Mouse (Mus musculus) megakaryocyte, adult 5-6 weeks (primary cell): Measurements from ENCODE around the gene Itgb5. TPM values are rescaled to one million over a fixed set of nuclear protein-coding genes. Genes with fewer than 3 reads are reported as not detected.

ENCODE experiments used
- ATAC-seq: 2 replicates; pipeline ENCODE4 v1.8.0; 2016; ENCODE audit warnings: mild to moderate bottlenecking, inconsistent platforms; ENCODE audit not compliant: poor library complexity, severe bottlenecking
- total RNA-seq, 2 experiments: library from RNA; stranded (forward) in 1 of 2; stranded (reverse) in 1 of 2; fragments of 153-499, 151-499 nt in 1 of 2; fragments of 221-1000, 200-1000 nt in 1 of 2; gene quantifications; 2 replicates each; pipeline versions ENCODE4 v1.2.3 to v1.2.4; 2015 to 2017

Itgb5 gene
- total RNA-seq, 2 experiments from 2014 or later: 11.8 to 17.2 TPM

- ATAC-seq: peak; percentile 13; the same call in 1 of the 2 replicates
Measured at GRCm38 (mm10) chr16:33830512-33831105, 1.1 kb downstream of the Itgb5 start.

DNA sequence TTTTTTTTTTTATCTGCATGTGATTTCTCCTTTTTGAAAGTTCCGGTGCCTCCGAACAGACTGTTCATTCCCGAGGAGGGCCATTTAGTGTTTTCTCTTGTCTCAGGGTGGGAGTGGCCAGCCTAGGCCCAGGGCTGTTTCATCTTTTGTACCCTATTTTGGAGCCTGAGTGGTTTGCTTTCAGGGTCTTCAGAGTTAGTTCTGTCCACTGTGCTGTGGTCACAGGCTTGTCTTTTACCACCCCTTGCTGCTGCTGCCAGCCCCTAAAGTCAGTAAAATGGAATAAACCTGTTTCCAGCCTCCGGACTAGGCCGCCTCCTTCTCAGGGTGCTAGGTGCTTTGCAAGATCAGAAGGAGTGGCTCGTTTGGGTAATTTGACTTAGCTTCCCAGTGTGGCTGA lies 2.6 kb downstream of the Itgb5 start:
- ATAC-seq: no peak

GRCm38 (mm10) chr16:33832728-33833428 lies 3.4 kb downstream of the Itgb5 start:
- no peak for ATAC-seq

GRCm38 (mm10) chr16:33833429-33833753 lies 3.9 kb downstream of the Itgb5 start:
- no peak for ATAC-seq

DNA sequence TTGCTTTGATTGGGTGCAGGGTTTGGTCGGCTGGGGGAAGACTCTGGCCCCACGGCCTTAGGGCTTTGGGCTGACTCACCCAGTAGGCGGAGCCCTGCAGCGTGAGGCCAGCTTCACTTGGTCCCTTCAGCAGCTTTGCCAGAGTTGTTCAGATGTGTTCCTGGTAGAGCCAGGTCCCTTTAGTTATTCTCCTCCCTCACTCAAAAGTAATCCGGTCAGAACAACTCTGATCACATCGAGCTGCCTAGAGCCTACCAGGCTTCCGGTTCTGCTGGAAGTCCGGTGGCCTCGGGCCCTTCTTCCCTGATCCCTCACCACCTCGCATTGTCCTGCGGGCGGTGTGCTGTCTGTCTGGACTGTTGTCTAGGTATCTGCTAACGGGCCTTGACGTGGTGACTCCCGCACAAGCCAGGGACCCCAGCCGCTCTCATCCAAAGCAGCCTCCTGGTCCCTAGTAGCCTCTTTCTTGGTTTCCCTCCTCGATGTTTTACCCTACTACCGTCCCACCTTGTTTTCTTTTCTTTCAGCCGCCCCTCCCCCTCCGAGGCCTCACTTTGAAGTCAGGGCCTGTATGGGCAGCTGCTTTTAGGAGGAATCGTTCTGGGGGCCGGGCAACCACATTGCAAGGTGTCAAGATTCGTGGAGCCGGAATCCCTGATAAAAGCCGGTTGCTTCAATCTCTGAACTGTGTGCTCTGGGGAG lies 4.5 kb downstream of the Itgb5 start:
- peak; percentile 46; the same call in 1 of the 2 replicates for ATAC-seq

- peak; percentile 78 for ATAC-seq
Measured at GRCm38 (mm10) chr16:33836676-33837075, 7.2 kb downstream of the Itgb5 start.

GRCm38 (mm10) chr16:33837191-33837590 lies 7.7 kb downstream of the Itgb5 start:
- ATAC-seq: no peak

- ATAC-seq: no peak
Measured at GRCm38 (mm10) chr16:33840616-33841015, 11.2 kb downstream of the Itgb5 start.

- no peak for ATAC-seq
Measured at GRCm38 (mm10) chr16:33842081-33842880, 12.8 kb downstream of the Itgb5 start.

DNA sequence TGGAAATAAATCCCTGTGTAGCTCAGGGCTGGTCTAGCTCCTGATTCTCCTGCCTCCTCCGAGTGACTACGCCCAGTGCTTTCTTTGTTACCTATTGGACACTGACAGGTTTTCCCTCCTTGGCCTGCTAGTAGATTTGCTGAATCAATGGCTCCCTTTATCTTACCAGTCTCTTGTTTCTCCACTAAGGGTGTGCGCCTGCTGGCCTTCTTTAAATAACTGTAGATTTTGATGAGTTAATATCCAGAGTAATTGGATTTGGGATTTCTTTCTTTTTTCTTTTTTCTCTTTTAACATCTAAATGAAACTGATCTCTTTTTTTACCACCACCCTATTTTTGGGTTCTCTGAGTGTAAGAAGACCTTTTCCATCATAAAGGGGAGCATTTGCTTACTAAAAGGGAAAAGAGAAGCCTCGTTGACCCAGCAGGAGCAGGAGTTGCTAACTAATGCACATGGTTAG lies 14.7 kb downstream of the Itgb5 start:
- ATAC-seq: no peak

- no peak for ATAC-seq
Measured at GRCm38 (mm10) chr16:33844866-33845265, 15.4 kb downstream of the Itgb5 start.

GRCm38 (mm10) chr16:33853271-33853670 lies 23.8 kb downstream of the Itgb5 start:
- no peak for ATAC-seq

DNA sequence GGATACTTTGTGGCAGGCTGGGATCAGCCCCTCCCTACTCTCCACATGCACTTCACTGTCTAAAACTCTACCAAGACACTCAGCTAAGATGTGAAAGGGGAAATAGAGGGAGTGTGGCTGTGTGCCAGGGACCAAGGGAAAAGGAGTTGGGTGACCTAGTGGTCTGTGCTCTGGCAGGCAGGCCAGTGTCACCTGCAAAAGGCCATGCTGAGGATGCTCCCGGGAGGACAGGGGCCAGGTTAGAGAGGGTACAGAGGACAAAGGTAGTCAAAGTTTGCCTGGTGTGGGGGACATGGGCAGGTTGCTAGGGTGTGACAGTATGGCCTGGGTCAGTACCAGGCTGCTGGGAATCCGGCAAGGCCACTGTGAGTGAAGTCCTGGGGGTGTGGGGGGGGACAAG lies 29.3 kb downstream of the Itgb5 start:
- 0 out of 2 replicates have a peak, but pooled peaks have one; percentile 35 for ATAC-seq

DNA sequence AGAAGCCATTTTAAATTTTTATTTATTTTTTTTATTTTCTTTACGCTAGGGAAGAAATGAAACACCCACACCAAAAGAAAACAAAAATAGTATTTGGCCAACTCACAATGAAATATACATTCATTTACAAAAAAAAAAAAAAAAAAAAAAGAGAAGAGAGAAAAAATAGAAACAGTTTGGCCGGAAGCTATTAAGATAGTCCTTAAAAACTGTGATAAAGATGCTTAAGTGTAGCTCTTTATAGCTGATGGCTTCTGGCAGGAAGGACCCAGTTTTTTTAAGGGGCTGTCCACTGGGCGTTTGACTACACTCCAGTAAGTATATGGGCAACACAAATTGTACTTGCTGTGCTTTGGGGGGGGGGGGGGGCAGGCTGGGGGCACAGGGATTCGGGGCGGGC lies 29.9 kb downstream of the Itgb5 start:
- ATAC-seq: no peak

GRCm38 (mm10) chr16:33859988-33860700 lies 30.7 kb downstream of the Itgb5 start:
- peak; percentile 80 for ATAC-seq

DNA sequence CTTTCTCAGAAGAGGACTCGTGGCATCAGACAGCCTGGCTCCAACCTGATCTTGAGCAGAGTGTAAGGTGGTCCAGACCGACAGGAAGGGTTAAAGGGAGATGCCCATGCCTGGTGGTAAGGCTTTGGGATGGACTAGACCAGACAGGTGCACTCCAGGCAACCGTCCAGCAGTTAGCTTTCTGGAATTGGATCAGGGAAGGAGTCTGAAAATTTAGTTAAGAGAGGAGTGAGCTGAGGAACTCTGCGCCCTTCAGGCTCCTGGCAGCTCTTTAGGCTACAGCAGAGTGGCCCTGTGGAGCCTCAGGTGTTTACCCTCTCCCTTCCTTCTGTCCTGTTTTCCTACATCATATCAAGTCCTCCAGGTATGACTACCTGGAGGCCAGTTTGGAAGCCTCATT lies 32.9 kb downstream of the Itgb5 start:
- no peak for ATAC-seq

GRCm38 (mm10) chr16:33863208-33863751 lies 33.8 kb downstream of the Itgb5 start:
- ATAC-seq: no peak

GRCm38 (mm10) chr16:33870224-33870785 lies 40.8 kb downstream of the Itgb5 start:
- no peak for ATAC-seq

GRCm38 (mm10) chr16:33870988-33871758 lies 41.7 kb downstream of the Itgb5 start:
- ATAC-seq: no peak
